Mouse (Mus musculus): ENCODE measurements around the gene Olfr514.
"Not testable (repeated sequence)": the region's sequence is repeated elsewhere in the genome, so short reads cannot be mapped to it uniquely, and the experiment has no call there.

Gene Olfr514

GRCm38 (mm10) chr7:108825897-108826296 is at the start of gene Olfr514:
Olfr514 (minus strand) TSS chr7:108825997.
- DNase-seq = no peak

DNA sequence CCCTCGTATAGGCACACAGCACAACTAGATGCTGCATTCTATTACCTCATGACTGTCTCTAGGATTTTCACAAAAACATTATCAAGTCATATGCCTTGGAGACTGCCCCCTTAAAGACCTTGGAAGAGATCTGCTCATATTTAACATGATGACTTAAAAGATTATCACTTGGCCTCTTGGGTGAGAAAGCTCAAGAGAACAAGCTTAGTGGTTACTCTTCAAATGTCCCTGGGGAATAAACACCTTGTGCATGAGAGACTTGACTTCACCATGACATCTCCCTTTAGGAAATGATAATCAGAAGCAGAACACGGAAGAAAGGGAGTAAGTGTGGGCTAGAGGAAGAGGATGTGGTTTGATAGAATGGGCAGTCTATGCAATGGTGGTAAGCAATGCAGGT is 46.5 kb upstream of the Olfr514 start, which contains the start of gene Olfr517:
Gene Olfr517, minus strand, starts transcription at position 101 of the 400 bp plus-strand sequence.
- no peak for DNase-seq

GRCm38 (mm10) chr7:108850429-108850828 is 24.6 kb upstream of the Olfr514 start, which contains the start of gene Olfr516:
Olfr516 (minus strand) TSS chr7:108850529.
- DNase-seq = no peak

GRCm38 (mm10) chr7:108814593-108815215 is 11.1 kb downstream of the Olfr514 start:
- DNase-seq = not testable (repeated sequence)

DNA sequence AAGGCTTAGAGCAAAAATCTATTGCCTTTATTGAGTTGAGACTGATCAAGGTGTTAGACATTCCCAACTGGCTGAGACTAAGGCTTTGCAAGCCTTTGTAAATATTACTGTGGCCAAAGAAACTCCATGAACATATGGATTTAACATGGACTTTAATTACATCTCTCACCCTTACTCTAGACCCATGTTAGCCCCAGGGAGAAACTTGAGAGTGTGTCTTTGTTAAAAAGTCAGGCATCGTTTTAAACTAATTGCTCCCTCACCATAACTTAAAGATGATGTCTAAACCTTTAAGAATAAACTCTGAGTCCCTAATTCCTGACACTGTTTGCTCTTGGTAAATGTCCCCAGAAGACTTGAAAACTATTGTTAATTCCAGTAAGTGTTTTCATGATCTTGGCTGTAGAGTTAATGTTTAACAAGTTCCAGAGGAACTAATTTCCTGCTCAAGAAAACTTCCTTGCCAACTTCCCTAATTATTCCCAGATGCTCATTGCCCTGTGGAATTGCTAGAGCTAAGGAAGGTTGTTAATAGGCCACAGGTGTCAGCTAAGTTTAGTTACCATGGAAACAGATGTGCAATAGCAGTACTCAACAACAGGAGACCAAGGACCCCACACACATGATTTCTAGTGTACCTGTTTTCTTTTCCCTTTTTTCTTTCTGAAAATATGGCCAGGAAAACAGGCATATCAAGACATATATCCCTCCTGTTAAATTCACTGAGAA is 28.4 kb downstream of the Olfr514 start:
- no peak for DNase-seq

Measured in spleen, adult 18-20 months (tissue).